Mouse (Mus musculus) MEL (cell line): ENCODE measurements at regions not wholly inside any gene's neighbourhood (a gene's known extent, or its start where the extent isn't known, plus 50 kb on each side); places are given as distances from the start of the nearest gene placed in this dataset.

Experiments used
- DNase-seq: peaks from one replicate; pipeline ENCODE4 v3.0.0; 2011; ENCODE audit warnings: low read depth, low spot score
- H3K27ac ChIP-seq: 2 replicates; pipeline ENCODE4 v1.5.1; 2012; ENCODE audit warnings: low read depth, mild to moderate bottlenecking, control low read depth, low read length, moderate library complexity; ENCODE audit not compliant: control insufficient read depth
- H3K27me3 ChIP-seq, 2 experiments: fragments of 150-350 bp in 1 of 2; sonication (generic) in 1 of 2; 2 replicates each; pipeline ENCODE4 v1.6.1; 2012; ENCODE audit warnings: low read length in 2 of 2, mild to moderate bottlenecking in 2 of 2, improper control_type of control experiment in 1 of 2, moderate library complexity in 1 of 2; ENCODE audit not compliant: insufficient read depth in 2 of 2, control insufficient read depth in 1 of 2
- H3K36me3 ChIP-seq, 2 experiments: 2 replicates each; pipeline ENCODE4 v1.6.1; 2012 to 2014; ENCODE audit warnings: low read length in 2 of 2, improper control_type of control experiment in 1 of 2, inconsistent platforms in 1 of 2, mild to moderate bottlenecking in 1 of 2; ENCODE audit not compliant: insufficient read depth in 2 of 2, control insufficient read depth in 1 of 2
- H3K4me1 ChIP-seq, 2 experiments: fragments of 150-350 bp in 1 of 2; sonication (generic) in 1 of 2; 2 replicates each; pipeline ENCODE4 v1.6.1; 2012; ENCODE audit warnings: low read length in 2 of 2, improper control_type of control experiment in 1 of 2, mild to moderate bottlenecking in 1 of 2; ENCODE audit not compliant: insufficient read depth in 2 of 2, control insufficient read depth in 1 of 2
- H3K4me3 ChIP-seq, 2 experiments: fragments of 150-350 bp in 1 of 2; sonication (generic) in 1 of 2; 2 replicates each; pipeline ENCODE4 v1.5.1; 2012; ENCODE audit warnings: low read depth in 2 of 2, low read length in 2 of 2, mild to moderate bottlenecking in 2 of 2, moderate library complexity in 2 of 2, control low read depth in 1 of 2, improper control_type of control experiment in 1 of 2; ENCODE audit not compliant: control insufficient read depth in 1 of 2, insufficient read depth in 1 of 2
- H3K79me2 ChIP-seq: 2 replicates; pipeline ENCODE4 v1.6.1; 2012; ENCODE audit warnings: mild to moderate bottlenecking, low read length, moderate library complexity; ENCODE audit not compliant: control insufficient read depth, poor library complexity, insufficient read depth
- H3K9ac ChIP-seq: 2 replicates; pipeline ENCODE4 v1.6.1; 2012; ENCODE audit warnings: low read depth, mild to moderate bottlenecking, control low read depth, low read length, moderate library complexity; ENCODE audit not compliant: control insufficient read depth, poor library complexity, severe bottlenecking
- H3K9me3 ChIP-seq: fragments of 150-350 bp; sonication (generic); replicated peaks from 2 replicates; pipeline ENCODE4 v1.6.1; 2012; ENCODE audit warnings: mild to moderate bottlenecking, low read length, improper control_type of control experiment, moderate library complexity; ENCODE audit not compliant: insufficient read depth
- BHLHE40 ChIP-seq: IDR thresholded peaks from 2 replicates; pipeline ENCODE4 v1.6.1; 2012; ENCODE audit warnings: low read depth, mild to moderate bottlenecking, inconsistent platforms, low read length, improper control_type of control experiment, borderline replicate concordance
- E2F4 ChIP-seq: IDR thresholded peaks from 2 replicates; pipeline ENCODE4 v1.6.1; 2011; ENCODE audit warnings: low read depth, low read length, improper control_type of control experiment, borderline replicate concordance
- EP300 ChIP-seq, 2 experiments: IDR thresholded peaks; 2 replicates each; pipeline ENCODE4 v1.6.1; 2011; ENCODE audit warnings: improper control_type of control experiment in 2 of 2, low read length in 2 of 2, low read depth in 1 of 2, mild to moderate bottlenecking in 1 of 2
- GATA1 ChIP-seq: IDR thresholded peaks from 2 replicates; pipeline ENCODE4 v1.6.1; 2011; ENCODE audit warnings: low read depth, low read length, improper control_type of control experiment
- HCFC1 ChIP-seq: IDR thresholded peaks from 2 replicates; pipeline ENCODE4 v1.6.1; 2012; ENCODE audit warnings: low read depth, mild to moderate bottlenecking, inconsistent platforms, low read length, improper control_type of control experiment, moderate library complexity
- KAT2A ChIP-seq: conservative IDR thresholded peaks from 2 replicates; pipeline ENCODE4 v1.6.1; 2012; ENCODE audit warnings: low read depth, low read length, improper control_type of control experiment, inconsistent platforms
- MAFK ChIP-seq: IDR thresholded peaks from 2 replicates; pipeline ENCODE4 v1.6.1; 2011; ENCODE audit warnings: low read depth, mild to moderate bottlenecking, low read length, improper control_type of control experiment, borderline replicate concordance
- MAX ChIP-seq: IDR thresholded peaks from 2 replicates; pipeline ENCODE4 v1.6.1; 2011; ENCODE audit warnings: low read length, improper control_type of control experiment
- MAZ ChIP-seq: IDR thresholded peaks from 2 replicates; pipeline ENCODE4 v1.6.1; 2012; ENCODE audit warnings: low read depth, mild to moderate bottlenecking, inconsistent platforms, low read length, improper control_type of control experiment
- MXI1 ChIP-seq: IDR thresholded peaks from 2 replicates; pipeline ENCODE4 v1.6.1; 2011; ENCODE audit warnings: mild to moderate bottlenecking, low read depth, low read length, improper control_type of control experiment
- NELFE ChIP-seq: IDR thresholded peaks from 2 replicates; pipeline ENCODE4 v1.6.1; 2011; ENCODE audit warnings: low read depth, low read length, improper control_type of control experiment
- NRF1 ChIP-seq: IDR thresholded peaks from 2 replicates; pipeline ENCODE4 v1.6.1; 2014; ENCODE audit warnings: low read depth, mild to moderate bottlenecking, inconsistent platforms, low read length, improper control_type of control experiment, moderate library complexity; ENCODE audit not compliant: poor library complexity, insufficient read depth, severe bottlenecking
- SMC3 ChIP-seq: IDR thresholded peaks from 2 replicates; pipeline ENCODE4 v1.6.1; 2011; ENCODE audit warnings: low read depth, low read length, improper control_type of control experiment
- TBP ChIP-seq: IDR thresholded peaks from 2 replicates; pipeline ENCODE4 v1.8.0; 2011; ENCODE audit warnings: low read depth, low read length, improper control_type of control experiment
- TCF12 ChIP-seq: IDR thresholded peaks from 2 replicates; pipeline ENCODE4 v1.6.1; 2014; ENCODE audit warnings: low read depth, mild to moderate bottlenecking, inconsistent platforms, low read length, improper control_type of control experiment, moderate library complexity
- UBTF ChIP-seq: IDR thresholded peaks from 2 replicates; pipeline ENCODE4 v1.6.1; 2012; ENCODE audit warnings: low read depth, mild to moderate bottlenecking, inconsistent platforms, low read length, improper control_type of control experiment, moderate library complexity, borderline replicate concordance; ENCODE audit not compliant: insufficient read depth
- USF1 ChIP-seq: IDR thresholded peaks from 2 replicates; pipeline ENCODE4 v1.6.1; 2014; ENCODE audit warnings: low read depth, mild to moderate bottlenecking, inconsistent platforms, low read length, improper control_type of control experiment, moderate library complexity
- USF2 ChIP-seq, 2 experiments: IDR thresholded peaks; 2 replicates each; pipeline ENCODE4 v1.6.1; 2011 to 2012; ENCODE audit warnings: improper control_type of control experiment in 2 of 2, low read length in 2 of 2, borderline replicate concordance in 1 of 2, inconsistent platforms in 1 of 2, low read depth in 1 of 2, mild to moderate bottlenecking in 1 of 2; ENCODE audit not compliant: insufficient read depth in 1 of 2
- ZC3H11A ChIP-seq: IDR thresholded peaks from 2 replicates; pipeline ENCODE4 v1.6.1; 2012; ENCODE audit warnings: low read depth, mild to moderate bottlenecking, inconsistent platforms, low read length, improper control_type of control experiment
- ZKSCAN1 ChIP-seq: IDR thresholded peaks from 2 replicates; pipeline ENCODE4 v1.6.1; 2012; ENCODE audit warnings: low read depth, mild to moderate bottlenecking, inconsistent platforms, low read length, improper control_type of control experiment, moderate library complexity

DNA sequence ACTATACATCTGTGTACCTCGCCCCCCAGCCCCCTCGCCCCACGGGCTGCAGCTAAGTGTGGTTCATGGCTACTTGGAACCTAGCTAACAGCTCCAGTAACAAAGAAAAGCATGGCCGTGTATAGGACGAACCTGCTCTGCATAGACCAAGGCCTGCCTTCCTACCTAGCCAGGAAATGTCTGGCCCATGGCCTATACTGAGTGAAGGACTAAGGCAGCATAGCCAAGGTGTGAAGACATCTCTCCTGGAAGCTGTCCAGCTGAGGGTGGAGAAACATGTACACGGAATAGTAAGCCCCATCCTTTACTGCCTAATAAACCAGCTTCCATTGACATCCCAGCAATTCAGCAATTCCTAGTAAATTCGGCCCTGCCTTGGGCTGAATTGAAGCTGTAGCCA, 183.6 kb upstream of the Tbc1d5 start:
- H3K27me3 ChIP-seq, result no peaks in the 10 kb centered on the region
- H3K36me3 ChIP-seq, result no peaks in the 10 kb centered on the region
- no peaks in the 10 kb centered on the region for H3K79me2 ChIP-seq
- H3K27ac ChIP-seq, result no peak overlapping the region
- H3K9me3 ChIP-seq, result no peaks in the 10 kb centered on the region
- no peak overlapping the region for H3K9ac ChIP-seq
- no peak overlapping the region for H3K4me3 ChIP-seq
- TF ChIP-seq NRF1, result no peak
- TF ChIP-seq BHLHE40, result no peak
- no peak for TF ChIP-seq MAFK
- TF ChIP-seq USF2 (IDR thresholded peaks at IDR 0.05; ENCODE audit: borderline replicate concordance in 1 of 2, insufficient read depth in 1 of 2, low read depth in 1 of 2, low read length in 2 of 2), result no peak
- TF ChIP-seq MAX, result no peak
- TF ChIP-seq EP300 (IDR thresholded peaks at IDR 0.05; ENCODE audit: low read depth in 1 of 2, low read length in 2 of 2), result no peak
- no peak for TF ChIP-seq USF1
- no peak for TF ChIP-seq MXI1
- TF ChIP-seq KAT2A, result no peak
- TF ChIP-seq MAZ, result no peak
- TF ChIP-seq E2F4, result no peak
- no peak for TF ChIP-seq TBP
- no peak for TF ChIP-seq TCF12
- no peak for TF ChIP-seq GATA1
- no peak for TF ChIP-seq SMC3
- no peak for TF ChIP-seq UBTF
- no peak for TF ChIP-seq HCFC1
- no peak for TF ChIP-seq NELFE
- TF ChIP-seq, all 39 proteins: peak for 0
- peaks cover 0 to 3% of the 10 kb centered on the region in 2 experiments; a peak in 1 of 4 replicates for H3K4me1 ChIP-seq
- no peak for DNase-seq

DNA sequence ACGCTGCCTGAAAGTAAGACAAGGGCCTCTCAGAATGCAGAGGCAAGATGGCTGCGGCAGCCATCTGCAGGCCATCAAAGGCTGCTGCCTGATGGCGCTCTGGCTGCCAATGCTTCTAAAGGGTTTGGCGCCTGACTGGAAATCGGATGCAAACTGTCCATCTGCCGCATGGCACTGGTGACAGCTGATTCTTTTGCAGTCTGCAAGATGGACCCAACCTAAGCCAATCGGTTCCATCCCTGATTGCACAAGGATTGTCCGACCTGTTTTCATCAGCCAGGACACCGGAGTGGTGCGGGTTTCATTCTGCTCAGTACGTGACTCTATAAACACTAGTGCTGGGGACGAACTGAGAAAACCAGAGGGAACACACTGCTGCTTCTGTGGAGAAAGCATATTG, 183.1 kb upstream of the Tbc1d5 start:
- Histone ChIP-seq H3K27ac (no peak overlapping the region), H3K36me3 (no peaks in the 10 kb centered on the region), H3K4me3 (no peak overlapping the region), H3K9me3 (no peaks in the 10 kb centered on the region), H3K4me1 (peaks cover 0 to 3% of the 10 kb centered on the region in 2 experiments; a peak in 1 of 4 replicates), H3K79me2 (no peaks in the 10 kb centered on the region), H3K9ac (no peak overlapping the region), H3K27me3 (no peaks in the 10 kb centered on the region)
- DNase-seq, result no peak
- TF ChIP-seq MAZ, result no peak
- TF ChIP-seq HCFC1, result no peak
- no peak for TF ChIP-seq USF2 (IDR thresholded peaks at IDR 0.05; ENCODE audit: borderline replicate concordance in 1 of 2, insufficient read depth in 1 of 2, low read depth in 1 of 2, low read length in 2 of 2)
- no peak for TF ChIP-seq ZKSCAN1
- no peak for TF ChIP-seq ZC3H11A
- no peak for TF ChIP-seq KAT2A
- TF ChIP-seq EP300 (IDR thresholded peaks at IDR 0.05; ENCODE audit: low read depth in 1 of 2, low read length in 2 of 2), result no peak
